Mouse (Mus musculus) midbrain, embryonic 12.5 days (tissue): ENCODE measurements around the gene Mecp2. TPM values are rescaled to one million over a fixed set of nuclear protein-coding genes. Genes with fewer than 3 reads are reported as not detected.

Source experiments
- ATAC-seq: fragments of 200-750 bp; cut with Nextera tagmentation; 2 replicates; pipeline ENCODE4 v1.8.0; 2017; ENCODE audit warnings: low read depth, moderate TSS enrichment, moderate library complexity; ENCODE audit not compliant: low FRiP score
- H3K27ac ChIP-seq: fragments of 300-500 bp; sonication (generic); replicated peaks from 2 replicates; pipeline ENCODE4 v1.5.1; 2016; ENCODE audit warnings: mild to moderate bottlenecking
- H3K27me3 ChIP-seq: fragments of 300-500 bp; sonication (generic); 2 replicates; pipeline ENCODE4 v1.6.1; 2016; ENCODE audit warnings: mild to moderate bottlenecking
- H3K36me3 ChIP-seq: fragments of 300-500 bp; sonication (generic); 2 replicates; pipeline ENCODE4 v1.6.1; 2016
- H3K4me1 ChIP-seq: fragments of 300-500 bp; sonication (generic); 2 replicates; pipeline ENCODE4 v1.6.1; 2016
- H3K4me2 ChIP-seq: fragments of 300-500 bp; sonication (generic); replicated peaks from 2 replicates; pipeline ENCODE4 v1.6.1; 2016; ENCODE audit warnings: mild to moderate bottlenecking, moderate library complexity
- H3K4me3 ChIP-seq: fragments of 300-500 bp; sonication (generic); 2 replicates; pipeline ENCODE4 v1.5.1; 2016; ENCODE audit warnings: mild to moderate bottlenecking
- H3K9ac ChIP-seq: fragments of 300-500 bp; sonication (generic); replicated peaks from 2 replicates; pipeline ENCODE4 v1.6.1; 2016; ENCODE audit warnings: mild to moderate bottlenecking, moderate library complexity
- H3K9me3 ChIP-seq: fragments of 300-500 bp; sonication (generic); 2 replicates; pipeline ENCODE4 v1.6.1; 2016; ENCODE audit warnings: mild to moderate bottlenecking
- WGBS: fragments of 180-500 bp; shearing (Covaris S2); methylation state at CpG from one replicate; pipeline ENCODE4 v1.1.7; 2016; 5-methylcytosine and 5-hydroxymethylcytosine counted together
- polyA plus RNA-seq: library from polyadenylated mRNA; unstranded; fragments of >200 nt; fragmentation: Nextera tagmentation; extraction: Ambion mirVana; gene quantifications from 2 replicates; pipeline ENCODE4 v1.2.1, GENCODE M21; 2016

Gene Mecp2
- polyA plus RNA-seq, 1 experiment from 2014 or later: 17.8 TPM

GRCm38 (mm10) chrX:74084946-74085498 is 50.1 kb downstream of the Mecp2 start:
- WGBS: 24% methylated on average over 36 of the region's 56 CpGs
- peak overlapping the region; percentile 95 for H3K27ac ChIP-seq
- H3K27me3 ChIP-seq: no peaks in the 10 kb centered on the region
- ATAC-seq: peak; percentile 71
- peak overlapping the region; percentile 59 for H3K4me2 ChIP-seq
- no peaks in the 10 kb centered on the region for H3K36me3 ChIP-seq
- peak overlapping the region; percentile 87 for H3K9ac ChIP-seq
- no peaks in the 10 kb centered on the region for H3K9me3 ChIP-seq
- peaks cover 9% of the 10 kb centered on the region; the same call in 1 of the 2 replicates for H3K4me1 ChIP-seq
- H3K4me3 ChIP-seq: peak overlapping the region; percentile 62

- H3K4me1 ChIP-seq: peaks cover 9% of the 10 kb centered on the region; the same call in 1 of the 2 replicates
- H3K9ac ChIP-seq: peak overlapping the region; percentile 87
- H3K27ac ChIP-seq: peak overlapping the region; percentile 95
- WGBS: 25% methylated on average over 17 of the region's 17 CpGs
- peak overlapping the region; percentile 59 for H3K4me2 ChIP-seq
- H3K36me3 ChIP-seq: no peaks in the 10 kb centered on the region
- no peaks in the 10 kb centered on the region for H3K27me3 ChIP-seq
- no peaks in the 10 kb centered on the region for H3K9me3 ChIP-seq
- ATAC-seq: no peak
- peak overlapping the region; percentile 62 for H3K4me3 ChIP-seq
Measured at GRCm38 (mm10) chrX:74084276-74084837, 50.8 kb downstream of the Mecp2 start.

GRCm38 (mm10) chrX:74070794-74071193 is 64.4 kb downstream of the Mecp2 start:
- Histone ChIP-seq H3K27me3 (no peaks in the 10 kb centered on the region), H3K4me1 (no peaks in the 10 kb centered on the region), H3K36me3 (no peaks in the 10 kb centered on the region), H3K9ac (no peak overlapping the region), H3K9me3 (no peaks in the 10 kb centered on the region), H3K27ac (no peak overlapping the region), H3K4me3 (no peak overlapping the region), H3K4me2 (no peak overlapping the region)
- no peak for ATAC-seq

- Histone ChIP-seq H3K4me2 (no peak overlapping the region), H3K9me3 (no peaks in the 10 kb centered on the region), H3K36me3 (no peaks in the 10 kb centered on the region), H3K27me3 (no peaks in the 10 kb centered on the region), H3K9ac (no peak overlapping the region), H3K4me3 (no peak overlapping the region), H3K4me1 (no peaks in the 10 kb centered on the region), H3K27ac (no peak overlapping the region)
- ATAC-seq: no peak
- WGBS: 85% methylated on average over 9 of the region's 9 CpGs
Measured at GRCm38 (mm10) chrX:74067891-74068290, 67.3 kb downstream of the Mecp2 start.

GRCm38 (mm10) chrX:74045107-74045506 is 90.1 kb downstream of the Mecp2 start:
- ATAC-seq: no peak
- no peaks in the 10 kb centered on the region for H3K36me3 ChIP-seq
- H3K27ac ChIP-seq: no peak overlapping the region
- no peak overlapping the region for H3K4me3 ChIP-seq
- no peaks in the 10 kb centered on the region for H3K27me3 ChIP-seq
- H3K9ac ChIP-seq: no peak overlapping the region
- H3K4me2 ChIP-seq: no peak overlapping the region
- H3K4me1 ChIP-seq: no peaks in the 10 kb centered on the region
- WGBS: 81% methylated on average over 1 of the region's 1 CpGs
- H3K9me3 ChIP-seq: no peaks in the 10 kb centered on the region

GRCm38 (mm10) chrX:74037702-74038375 is 97.3 kb downstream of the Mecp2 start:
- H3K4me1 ChIP-seq: no peaks in the 10 kb centered on the region
- no peak overlapping the region for H3K9ac ChIP-seq
- H3K36me3 ChIP-seq: peaks cover 30% of the 10 kb centered on the region
- no peak for ATAC-seq
- H3K4me2 ChIP-seq: no peak overlapping the region
- H3K9me3 ChIP-seq: no peaks in the 10 kb centered on the region
- no peaks in the 10 kb centered on the region for H3K27me3 ChIP-seq
- WGBS: 87% methylated on average over 5 of the region's 5 CpGs
- H3K27ac ChIP-seq: no peak overlapping the region
- no peak overlapping the region for H3K4me3 ChIP-seq

- Histone ChIP-seq H3K4me3 (no peak overlapping the region), H3K9ac (no peak overlapping the region), H3K36me3 (0 out of 2 replicates have a peak, but pooled peaks cover 16% of the 10 kb centered on the region), H3K9me3 (no peaks in the 10 kb centered on the region), H3K4me1 (no peaks in the 10 kb centered on the region), H3K27ac (no peak overlapping the region), H3K27me3 (no peaks in the 10 kb centered on the region), H3K4me2 (no peak overlapping the region)
- no peak for ATAC-seq
- 57% methylated on average over 1 of the region's 1 CpGs for WGBS
Measured at GRCm38 (mm10) chrX:74030000-74030399, 105.2 kb downstream of the Mecp2 start.

- ATAC-seq: peak; percentile 87
- no peaks in the 10 kb centered on the region for H3K27me3 ChIP-seq
- H3K36me3 ChIP-seq: no peaks in the 10 kb centered on the region
- H3K9me3 ChIP-seq: no peaks in the 10 kb centered on the region
- peak within 1 kb of the TSS; percentile 78 for H3K9ac ChIP-seq
- H3K27ac ChIP-seq: peak within 1 kb of the TSS; percentile 78
- peaks cover 9% of the 10 kb centered on the region for H3K4me1 ChIP-seq
- H3K4me2 ChIP-seq: peak within 1 kb of the TSS; percentile 60
- peak within 1 kb of the TSS; percentile 55 for H3K4me3 ChIP-seq
- WGBS: 20% methylated on average over 71 of the region's 72 CpGs
Measured at GRCm38 (mm10) chrX:74023188-74024049, 111.7 kb downstream of the Mecp2 start, which contains the start of gene Irak1. Gene Irak1 (minus strand): TSS chrX:74023918.

- no peaks in the 10 kb centered on the region for H3K9me3 ChIP-seq
- H3K9ac ChIP-seq: peak overlapping the region; percentile 78
- WGBS: 40% methylated on average over 6 of the region's 6 CpGs
- peaks cover 9% of the 10 kb centered on the region for H3K4me1 ChIP-seq
- H3K36me3 ChIP-seq: peaks cover 3% of the 10 kb centered on the region; the same call in 1 of the 2 replicates
- H3K4me2 ChIP-seq: peak overlapping the region; percentile 60
- no peak for ATAC-seq
- no peaks in the 10 kb centered on the region for H3K27me3 ChIP-seq
- H3K4me3 ChIP-seq: peak overlapping the region; percentile 55
- peak overlapping the region; percentile 78; the same call in 1 of the 2 replicates for H3K27ac ChIP-seq
Measured at GRCm38 (mm10) chrX:74022795-74023187, 112.4 kb downstream of the Mecp2 start.

- WGBS: 94% methylated on average over 1 of the region's 1 CpGs
- H3K27me3 ChIP-seq: no peaks in the 10 kb centered on the region
- no peak overlapping the region for H3K4me3 ChIP-seq
- no peaks in the 10 kb centered on the region for H3K9me3 ChIP-seq
- no peaks in the 10 kb centered on the region for H3K4me1 ChIP-seq
- no peak overlapping the region for H3K4me2 ChIP-seq
- H3K27ac ChIP-seq: no peak overlapping the region
- ATAC-seq: no peak
- no peak overlapping the region for H3K9ac ChIP-seq
- H3K36me3 ChIP-seq: peaks cover 12% of the 10 kb centered on the region; the same call in 1 of the 2 replicates
Measured at GRCm38 (mm10) chrX:74014597-74014996, 120.6 kb downstream of the Mecp2 start.

- Histone ChIP-seq H3K27me3 (no peaks in the 10 kb centered on the region), H3K4me2 (no peak overlapping the region), H3K9me3 (no peaks in the 10 kb centered on the region), H3K36me3 (no peaks in the 10 kb centered on the region), H3K9ac (no peak overlapping the region), H3K4me3 (no peak overlapping the region), H3K4me1 (no peaks in the 10 kb centered on the region), H3K27ac (no peak overlapping the region)
- no peak for ATAC-seq
- 22% methylated on average over 8 of the region's 8 CpGs for WGBS
Measured at GRCm38 (mm10) chrX:74008063-74008462, 127.1 kb downstream of the Mecp2 start.

- no peaks in the 10 kb centered on the region for H3K4me1 ChIP-seq
- ATAC-seq: no peak
- no peak overlapping the region for H3K4me2 ChIP-seq
- 86% methylated on average over 21 of the region's 21 CpGs for WGBS
- no peaks in the 10 kb centered on the region for H3K36me3 ChIP-seq
- no peak overlapping the region for H3K4me3 ChIP-seq
- no peaks in the 10 kb centered on the region for H3K27me3 ChIP-seq
- H3K9me3 ChIP-seq: no peaks in the 10 kb centered on the region
- no peak overlapping the region for H3K27ac ChIP-seq
- H3K9ac ChIP-seq: no peak overlapping the region
Measured at GRCm38 (mm10) chrX:74006401-74006800, 128.8 kb downstream of the Mecp2 start.
